Mouse (Mus musculus) ES-Bruce4 (cell line): ENCODE data around the gene Gm9999.

ENCODE experiments used
- CTCF ChIP-seq: IDR thresholded peaks from one replicate; pipeline ENCODE4 v1.8.1; 2011; ENCODE audit warnings: low read depth, low read length
- POLR2A ChIP-seq: IDR thresholded peaks from one replicate; pipeline ENCODE4 v1.8.1; 2011; ENCODE audit warnings: low read length; ENCODE audit not compliant: insufficient read depth

DNA sequence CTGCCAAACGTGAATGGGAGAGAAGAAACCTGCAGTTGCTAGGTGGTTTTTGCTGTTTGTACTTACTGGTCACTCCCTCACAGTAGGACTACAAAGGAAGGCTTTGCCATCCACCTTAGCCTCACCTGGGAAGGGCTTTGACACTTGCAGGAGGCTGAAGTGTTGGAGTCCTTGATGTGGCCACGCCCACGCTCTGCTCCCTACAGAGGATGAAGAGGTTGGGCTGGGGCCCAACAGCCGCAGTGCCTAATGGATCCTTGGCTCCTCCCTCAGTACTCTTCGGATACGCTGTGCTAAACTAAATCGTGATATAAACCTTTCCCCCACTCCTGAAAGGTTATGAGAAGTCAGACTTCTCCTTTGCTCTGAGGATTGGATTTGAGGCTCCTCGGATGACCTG lies 37.6 kb downstream of the Gm9999 start:
- TF ChIP-seq CTCF, result no peak
- no peak for TF ChIP-seq POLR2A
